Mouse (Mus musculus) intestine, embryonic 14.5 days (tissue): ENCODE data around the gene Gm20908. TPM values are rescaled to one million over a fixed set of nuclear protein-coding genes. Genes with fewer than 3 reads are reported as not detected.
"Not testable (repeated sequence)": the region's sequence is repeated elsewhere in the genome, so short reads cannot be mapped to it uniquely, and the experiment has no call there.

Experiments used
- ATAC-seq: fragments of 200-750 bp; cut with Nextera tagmentation; replicated peaks from 2 replicates; pipeline ENCODE4 v1.8.0; 2017; ENCODE audit warnings: low read depth, moderate number of reproducible peaks, moderate TSS enrichment, moderate library complexity; ENCODE audit not compliant: low FRiP score, low TSS enrichment
- DNase-seq: peaks from one replicate; pipeline ENCODE4 v3.0.0-alpha.2; 2018; ENCODE audit warnings: low spot score
- H3K27ac ChIP-seq: fragments of 300-500 bp; sonication (generic); 2 replicates; pipeline ENCODE4 v1.5.1; 2014; ENCODE audit warnings: low read depth, mild to moderate bottlenecking, control low read depth
- H3K27me3 ChIP-seq: fragments of 300-500 bp; sonication (generic); replicated peaks from 2 replicates; pipeline ENCODE4 v1.6.1; 2014; ENCODE audit warnings: low read length, control low read depth; ENCODE audit not compliant: control insufficient read depth, insufficient read depth
- H3K36me3 ChIP-seq: fragments of 300-500 bp; sonication (generic); 2 replicates; pipeline ENCODE4 v1.6.1; 2014; ENCODE audit warnings: low read length, control low read depth; ENCODE audit not compliant: control insufficient read depth, insufficient read depth
- H3K4me1 ChIP-seq: fragments of 300-500 bp; sonication (generic); replicated peaks from 2 replicates; pipeline ENCODE4 v1.6.1; 2014; ENCODE audit warnings: low read length, control low read depth, mixed read lengths; ENCODE audit not compliant: control insufficient read depth, insufficient read depth
- H3K4me2 ChIP-seq: fragments of 300-500 bp; sonication (generic); 2 replicates; pipeline ENCODE4 v1.6.1; 2014; ENCODE audit warnings: low read length
- H3K4me3 ChIP-seq: fragments of 300-500 bp; sonication (generic); 2 replicates; pipeline ENCODE4 v1.5.1; 2014; ENCODE audit warnings: low read depth, low read length, control low read depth, mixed read lengths
- H3K9ac ChIP-seq: fragments of 300-500 bp; sonication (generic); 2 replicates; pipeline ENCODE4 v1.6.1; 2014; ENCODE audit warnings: mild to moderate bottlenecking, low read length
- H3K9me3 ChIP-seq: fragments of 300-500 bp; sonication (generic); 2 replicates; pipeline ENCODE4 v1.6.1; 2016; ENCODE audit warnings: low read length, control low read depth; ENCODE audit not compliant: control insufficient read depth
- WGBS: fragments of 180-500 bp; shearing (Covaris S2); extraction: QIAGEN DNeasy Blood & Tissue Kit; methylation state at CpG from one replicate; pipeline ENCODE4 v1.1.7; 2014; 5-methylcytosine and 5-hydroxymethylcytosine counted together
- polyA plus RNA-seq: library from polyadenylated mRNA; unstranded; fragments of >200 nt; fragmentation: Nextera tagmentation; extraction: Ambion mirVana; gene quantifications from 2 replicates; pipeline ENCODE4 v1.2.1, GENCODE M21; 2014

The Gm20908 gene
- polyA plus RNA-seq = not detected in 2 replicates

GRCm38 (mm10) chrY:64472966-64473365 is at the start of gene Gm20908:
Gene Gm20908 (plus strand): TSS chrY:64473266.
- not testable (repeated sequence) for H3K36me3 ChIP-seq, H3K4me2 ChIP-seq, H3K27ac ChIP-seq, ATAC-seq, H3K9ac ChIP-seq, DNase-seq, H3K4me3 ChIP-seq, H3K4me1 ChIP-seq, H3K27me3 ChIP-seq, H3K9me3 ChIP-seq
- no CpG with 5 or more reads among the region's 6 CpGs for WGBS
